ENCODE assay signal across 24 mouse cellular contexts in the genomic region with DNA sequence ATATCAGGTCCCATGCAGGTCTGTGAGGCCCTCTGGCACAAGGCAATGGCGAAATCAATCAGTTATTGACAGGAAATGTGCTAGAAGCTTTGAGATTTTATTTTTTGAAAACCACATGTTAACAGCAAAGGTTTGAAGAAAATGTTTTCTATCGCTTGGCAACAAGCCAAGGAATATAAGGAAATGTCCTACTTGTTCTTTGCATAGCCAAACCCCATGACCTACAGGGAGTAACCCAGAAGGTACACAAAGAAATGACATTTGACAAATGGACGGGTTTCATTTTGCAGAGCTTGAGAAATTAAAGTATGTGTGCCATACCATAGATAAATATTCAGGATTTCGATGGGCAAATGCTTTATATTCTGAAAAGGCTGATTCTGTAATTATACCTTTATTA.
"Had no signal": no experiment of that assay in that cellular context is flagged by ENCODE, and none has a peak within 500 bp of the region (broad histone marks: within the 10 kb centered on the region; RNA-seq: fewer than 3 reads in every experiment).

No protein-coding gene starts in this region.

- H3K36me3 ChIP-seq: heart, embryonic 12.5 days; hindbrain, embryonic 10.5 days; hindbrain, embryonic 12.5 days; limb, embryonic 13.5 days; limb, embryonic 15.5 days; liver, embryonic 12.5 days had no signal

- H3K9me3 ChIP-seq: heart, embryonic 12.5 days; hindbrain, embryonic 10.5 days; hindbrain, embryonic 12.5 days; limb, embryonic 13.5 days; limb, embryonic 15.5 days; liver, embryonic 12.5 days had no signal

- H3K27me3 ChIP-seq: hindbrain, embryonic 12.5 days; limb, embryonic 15.5 days had no signal

- H3K4me3 ChIP-seq: heart, embryonic 12.5 days; hindbrain, embryonic 10.5 days; hindbrain, embryonic 12.5 days; limb, embryonic 13.5 days; limb, embryonic 15.5 days; liver, embryonic 12.5 days had no signal

- DNase-seq: gastrocnemius, postnatal 14 days; gastrocnemius, postnatal 36 days; heart, adult 18-20 months; heart, postnatal 10 days; heart, postnatal 4 days; kidney, adult 11 months; kidney, adult 2 months; kidney, adult 9 months; kidney, postnatal 10 days; kidney, postnatal 25 days; kidney, postnatal 4 days; layer of hippocampus, adult 9-11 months; layer of hippocampus, postnatal 36 days; left cerebral cortex, postnatal 4 days had no signal

- H3K4me2 ChIP-seq: heart, embryonic 12.5 days; hindbrain, embryonic 12.5 days; hindbrain, embryonic 14.5 days; limb, embryonic 13.5 days; limb, embryonic 15.5 days; liver, embryonic 12.5 days had no signal

- H3K27ac ChIP-seq: hindbrain, embryonic 10.5 days; hindbrain, embryonic 12.5 days; hindbrain, embryonic 14.5 days; limb, embryonic 13.5 days; limb, embryonic 15.5 days; liver, embryonic 12.5 days had no signal

- H3K9ac ChIP-seq: heart, embryonic 12.5 days; hindbrain, embryonic 12.5 days; hindbrain, embryonic 14.5 days; limb, embryonic 13.5 days; limb, embryonic 15.5 days; liver, embryonic 12.5 days had no signal

- H3K4me1 ChIP-seq: heart, embryonic 12.5 days; hindbrain, embryonic 10.5 days; hindbrain, embryonic 12.5 days; limb, embryonic 13.5 days; limb, embryonic 15.5 days; liver, embryonic 12.5 days had no signal

- ATAC-seq: forebrain, embryonic 16.5 days; hindbrain, embryonic 16.5 days; inflammation-experienced regulatory T-cells, adult 6 months; liver, embryonic 12.5 days had no signal
